Mouse (Mus musculus) midbrain, postnatal 0 days (tissue): ENCODE measurements around the gene Nkg7. TPM values are rescaled to one million over a fixed set of nuclear protein-coding genes. Genes with fewer than 3 reads are reported as not detected.
A peak's percentile ranks its signal among the peaks of the same experiment; 100 is the strongest.
"Not testable (repeated sequence)": the region's sequence is repeated elsewhere in the genome, so short reads cannot be mapped to it uniquely, and the experiment has no call there.

Experiments
- ATAC-seq: fragments of 200-750 bp; cut with Nextera tagmentation; 2 replicates; pipeline ENCODE4 v1.8.0; 2017; ENCODE audit warnings: moderate number of reproducible peaks, mild to moderate bottlenecking, moderate TSS enrichment, moderate library complexity; ENCODE audit not compliant: low FRiP score
- DNase-seq: peaks from one replicate; pipeline ENCODE4 v3.0.0-alpha.2; 2015; ENCODE audit warnings: low spot score
- H3K27ac ChIP-seq: fragments of 300-500 bp; sonication (generic); 2 replicates; pipeline ENCODE4 v1.5.1; 2014; ENCODE audit warnings: low read depth, mild to moderate bottlenecking, low read length, mixed read lengths
- H3K27me3 ChIP-seq: fragments of 300-500 bp; sonication (generic); 2 replicates; pipeline ENCODE4 v1.6.1; 2014; ENCODE audit warnings: low read length, control low read depth, mixed read lengths; ENCODE audit not compliant: insufficient read depth
- H3K36me3 ChIP-seq: fragments of 300-500 bp; sonication (generic); 2 replicates; pipeline ENCODE4 v1.6.1; 2014; ENCODE audit warnings: low read length, control low read depth, mixed read lengths; ENCODE audit not compliant: insufficient read depth
- H3K4me1 ChIP-seq: fragments of 300-500 bp; sonication (generic); 2 replicates; pipeline ENCODE4 v1.6.1; 2014; ENCODE audit warnings: mild to moderate bottlenecking, control low read depth, antibody characterized with exemption, low read length, mixed read lengths; ENCODE audit not compliant: insufficient read depth
- H3K4me2 ChIP-seq: fragments of 300-500 bp; sonication (generic); 2 replicates; pipeline ENCODE4 v1.6.1; 2014; ENCODE audit warnings: low read depth, mild to moderate bottlenecking, low read length, mixed read lengths; ENCODE audit not compliant: poor library complexity, severe bottlenecking
- H3K4me3 ChIP-seq: fragments of 300-500 bp; sonication (generic); 2 replicates; pipeline ENCODE4 v1.5.1; 2014; ENCODE audit warnings: low read depth, mild to moderate bottlenecking, low read length, moderate library complexity
- H3K9ac ChIP-seq: fragments of 300-500 bp; sonication (generic); replicated peaks from 2 replicates; pipeline ENCODE4 v1.6.1; 2014; ENCODE audit warnings: mild to moderate bottlenecking, low read length, moderate library complexity, mixed read lengths; ENCODE audit not compliant: poor library complexity, severe bottlenecking
- H3K9me3 ChIP-seq: fragments of 300-500 bp; sonication (generic); 2 replicates; pipeline ENCODE4 v1.6.1; 2016; ENCODE audit warnings: low read length, control low read depth
- CTCF ChIP-seq: IDR thresholded peaks from 2 replicates; pipeline ENCODE4 v1.5.1; 2016; ENCODE audit warnings: antibody characterized with exemption, mild to moderate bottlenecking
- WGBS: fragments of 180-500 bp; shearing (Covaris S2); extraction: QIAGEN DNeasy Blood & Tissue Kit; methylation state at CpG from one replicate; pipeline ENCODE4 v1.1.7; 2014; 5-methylcytosine and 5-hydroxymethylcytosine counted together
- polyA plus RNA-seq: library from polyadenylated mRNA; unstranded; fragments of >200 nt; fragmentation: Nextera tagmentation; extraction: Ambion mirVana; gene quantifications from 2 replicates; pipeline ENCODE4 v1.2.1, GENCODE M21; 2015
- total RNA-seq: library from RNA; depleted of rRNA; stranded (reverse); fragments of >200 nt; gene quantifications from 2 replicates; pipeline ENCODE4 v1.2.3, GENCODE M21; 2014

Nkg7 gene
- total and polyA plus RNA-seq, 2 experiments from 2014 or later: 0.32 TPM; not detected in 1

- WGBS: 86% methylated on average over 3 of the region's 3 CpGs
- H3K4me2 ChIP-seq: no peak overlapping the region
- H3K27ac ChIP-seq: no peak overlapping the region
- H3K4me1 ChIP-seq: no peaks in the 10 kb centered on the region
- H3K4me3 ChIP-seq: no peak overlapping the region
- DNase-seq (no peak), ATAC-seq (no peak)
- no peak overlapping the region for H3K9ac ChIP-seq
- H3K27me3 ChIP-seq: no peaks in the 10 kb centered on the region
- H3K36me3 ChIP-seq: no peaks in the 10 kb centered on the region
- no peak for TF ChIP-seq CTCF
- H3K9me3 ChIP-seq: no peaks in the 10 kb centered on the region
Measured at GRCm38 (mm10) chr7:43409084-43409483, 27.8 kb upstream of the Nkg7 start.

GRCm38 (mm10) chr7:43411724-43412123 is 25.1 kb upstream of the Nkg7 start:
- DNase-seq, H3K4me2 ChIP-seq, H3K4me1 ChIP-seq, ATAC-seq, H3K4me3 ChIP-seq, H3K27ac ChIP-seq, H3K36me3 ChIP-seq, H3K9me3 ChIP-seq, H3K9ac ChIP-seq, H3K27me3 ChIP-seq: not testable (repeated sequence)
- 21% methylated on average over 4 of the region's 4 CpGs for WGBS

GRCm38 (mm10) chr7:43417298-43417697 is 19.6 kb upstream of the Nkg7 start:
- no peak overlapping the region for H3K4me2 ChIP-seq
- no peaks in the 10 kb centered on the region for H3K27me3 ChIP-seq
- no peaks in the 10 kb centered on the region for H3K4me1 ChIP-seq
- no peak overlapping the region for H3K27ac ChIP-seq
- no peak for TF ChIP-seq CTCF
- DNase-seq (no peak), ATAC-seq (no peak)
- H3K36me3 ChIP-seq: no peaks in the 10 kb centered on the region
- no peaks in the 10 kb centered on the region for H3K9me3 ChIP-seq
- H3K4me3 ChIP-seq: no peak overlapping the region
- WGBS: 88% methylated on average over 10 of the region's 10 CpGs
- no peak overlapping the region for H3K9ac ChIP-seq

GRCm38 (mm10) chr7:43422995-43423617 is 13.8 kb upstream of the Nkg7 start:
- 10% methylated on average over 11 of the region's 11 CpGs for WGBS
- Histone ChIP-seq H3K27ac (no peak overlapping the region), H3K9me3 (no peaks in the 10 kb centered on the region), H3K4me3 (no peak overlapping the region), H3K4me2 (peak overlapping the region; percentile 36), H3K9ac (no peak overlapping the region), H3K36me3 (no peaks in the 10 kb centered on the region), H3K27me3 (no peaks in the 10 kb centered on the region), H3K4me1 (no peaks in the 10 kb centered on the region)
- peak; percentile 91 for ATAC-seq
- TF ChIP-seq CTCF: peak; percentile 92
- DNase-seq: peak; percentile 78

- DNase-seq (no peak), ATAC-seq (no peak)
- no peak for TF ChIP-seq CTCF
- H3K4me1 ChIP-seq: no peaks in the 10 kb centered on the region
- WGBS: 51% methylated on average over 3 of the region's 3 CpGs
- no peak overlapping the region for H3K4me3 ChIP-seq
- H3K9me3 ChIP-seq: no peaks in the 10 kb centered on the region
- no peak overlapping the region for H3K27ac ChIP-seq
- H3K27me3 ChIP-seq: no peaks in the 10 kb centered on the region
- H3K4me2 ChIP-seq: no peak overlapping the region
- no peaks in the 10 kb centered on the region for H3K36me3 ChIP-seq
- no peak overlapping the region for H3K9ac ChIP-seq
Measured at GRCm38 (mm10) chr7:43423991-43424625, 12.8 kb upstream of the Nkg7 start.

GRCm38 (mm10) chr7:43427406-43427805 is 9.5 kb upstream of the Nkg7 start, which contains the start of gene Lim2:
Gene Lim2, plus strand, starts transcription at chr7:43427670.
- TF ChIP-seq CTCF: no peak
- Histone ChIP-seq H3K9ac (no peak within 1 kb of the TSS), H3K36me3 (no peaks in the 10 kb centered on the region), H3K4me3 (no peak within 1 kb of the TSS), H3K27me3 (no peaks in the 10 kb centered on the region), H3K27ac (no peak within 1 kb of the TSS), H3K4me2 (no peak within 1 kb of the TSS), H3K9me3 (no peaks in the 10 kb centered on the region), H3K4me1 (no peaks in the 10 kb centered on the region)
- DNase-seq (no peak), ATAC-seq (no peak)
- 86% methylated on average over 8 of the region's 8 CpGs for WGBS
